Mouse (Mus musculus) stomach, embryonic 16.5 days (tissue): ENCODE measurements around the gene Clta. TPM values are rescaled to one million over a fixed set of nuclear protein-coding genes. Genes with fewer than 3 reads are reported as not detected.
A peak's percentile ranks its signal among the peaks of the same experiment; 100 is the strongest.

ENCODE experiments used
- ATAC-seq: fragments of 200-750 bp; cut with Nextera tagmentation; 2 replicates; pipeline ENCODE4 v1.8.0; 2017; ENCODE audit warnings: moderate number of reproducible peaks, moderate TSS enrichment; ENCODE audit not compliant: insufficient read depth, low FRiP score
- H3K27ac ChIP-seq: fragments of 300-500 bp; sonication (generic); 2 replicates; pipeline ENCODE4 v1.5.1; 2014; ENCODE audit warnings: low read length
- H3K27me3 ChIP-seq: fragments of 300-500 bp; sonication (generic); 2 replicates; pipeline ENCODE4 v1.6.1; 2014; ENCODE audit warnings: low read length, control low read depth, mixed read lengths; ENCODE audit not compliant: control insufficient read depth, insufficient read depth
- H3K36me3 ChIP-seq: fragments of 300-500 bp; sonication (generic); 2 replicates; pipeline ENCODE4 v1.6.1; 2014; ENCODE audit warnings: low read length; ENCODE audit not compliant: control insufficient read depth, insufficient read depth
- H3K4me1 ChIP-seq: fragments of 300-500 bp; sonication (generic); 2 replicates; pipeline ENCODE4 v1.6.1; 2014; ENCODE audit warnings: low read length, control low read depth, mixed read lengths; ENCODE audit not compliant: control insufficient read depth, insufficient read depth
- H3K4me2 ChIP-seq: fragments of 300-500 bp; sonication (generic); 2 replicates; pipeline ENCODE4 v1.6.1; 2014; ENCODE audit warnings: low read depth, low read length, mixed read lengths
- H3K4me3 ChIP-seq: fragments of 300-500 bp; sonication (generic); replicated peaks from 2 replicates; pipeline ENCODE4 v1.5.1; 2014; ENCODE audit warnings: mild to moderate bottlenecking, low read length
- H3K9ac ChIP-seq: fragments of 300-500 bp; sonication (generic); 2 replicates; pipeline ENCODE4 v1.6.1; 2014; ENCODE audit warnings: low read length
- H3K9me3 ChIP-seq: fragments of 300-500 bp; sonication (generic); replicated peaks from 2 replicates; pipeline ENCODE4 v1.6.1; 2016; ENCODE audit warnings: low read length, control low read depth; ENCODE audit not compliant: control insufficient read depth
- WGBS: fragments of 180-500 bp; shearing (Covaris S2); extraction: QIAGEN DNeasy Blood & Tissue Kit; methylation state at CpG from one replicate; pipeline ENCODE4 v1.1.7; 2014; 5-methylcytosine and 5-hydroxymethylcytosine counted together
- polyA plus RNA-seq: library from polyadenylated mRNA; unstranded; fragments of >200 nt; fragmentation: Nextera tagmentation; extraction: Ambion mirVana; gene quantifications from 2 replicates; pipeline ENCODE4 v1.2.1, GENCODE M21; 2015

Gene Clta
- polyA plus RNA-seq, 1 experiment from 2014 or later, result 186 TPM

- H3K9me3 ChIP-seq, result no peaks in the 10 kb centered on the region
- H3K4me2 ChIP-seq, result no peak overlapping the region
- H3K4me1 ChIP-seq, result peaks cover 7% of the 10 kb centered on the region; the same call in 1 of the 2 replicates
- ATAC-seq, result no peak
- WGBS, result 90% methylated on average over 19 of the region's 19 CpGs
- no peak overlapping the region for H3K9ac ChIP-seq
- no peaks in the 10 kb centered on the region for H3K27me3 ChIP-seq
- H3K36me3 ChIP-seq, result no peaks in the 10 kb centered on the region
- no peak overlapping the region for H3K27ac ChIP-seq
- H3K4me3 ChIP-seq, result no peak overlapping the region
Measured at GRCm38 (mm10) chr4:43984326-43984725, 19.9 kb upstream of the Clta start.

GRCm38 (mm10) chr4:43988976-43989375 is 15.3 kb upstream of the Clta start:
- Histone ChIP-seq H3K36me3 (no peaks in the 10 kb centered on the region), H3K4me3 (no peak overlapping the region), H3K9me3 (no peaks in the 10 kb centered on the region), H3K27ac (no peak overlapping the region), H3K9ac (no peak overlapping the region), H3K4me1 (no peaks in the 10 kb centered on the region), H3K4me2 (no peak overlapping the region), H3K27me3 (no peaks in the 10 kb centered on the region)
- no peak for ATAC-seq
- 90% methylated on average over 3 of the region's 3 CpGs for WGBS

GRCm38 (mm10) chr4:43993072-43993471 is 11.2 kb upstream of the Clta start:
- Histone ChIP-seq H3K27ac (no peak overlapping the region), H3K9ac (no peak overlapping the region), H3K9me3 (no peaks in the 10 kb centered on the region), H3K27me3 (no peaks in the 10 kb centered on the region), H3K36me3 (no peaks in the 10 kb centered on the region), H3K4me1 (no peaks in the 10 kb centered on the region), H3K4me2 (no peak overlapping the region), H3K4me3 (no peak overlapping the region)
- 90% methylated on average over 11 of the region's 11 CpGs for WGBS
- no peak for ATAC-seq

GRCm38 (mm10) chr4:43994342-43994741 is 9.9 kb upstream of the Clta start:
- H3K27ac ChIP-seq, result no peak overlapping the region
- no peak overlapping the region for H3K9ac ChIP-seq
- no peaks in the 10 kb centered on the region for H3K9me3 ChIP-seq
- H3K4me1 ChIP-seq, result no peaks in the 10 kb centered on the region
- no peak for ATAC-seq
- H3K4me2 ChIP-seq, result no peak overlapping the region
- no peak overlapping the region for H3K4me3 ChIP-seq
- H3K27me3 ChIP-seq, result no peaks in the 10 kb centered on the region
- WGBS, result 66% methylated on average over 2 of the region's 2 CpGs
- H3K36me3 ChIP-seq, result no peaks in the 10 kb centered on the region

- Histone ChIP-seq H3K27ac (no peak overlapping the region), H3K4me1 (no peaks in the 10 kb centered on the region), H3K27me3 (no peaks in the 10 kb centered on the region), H3K9me3 (no peaks in the 10 kb centered on the region), H3K4me3 (no peak overlapping the region), H3K36me3 (no peaks in the 10 kb centered on the region), H3K4me2 (no peak overlapping the region), H3K9ac (no peak overlapping the region)
- 64% methylated on average over 6 of the region's 6 CpGs for WGBS
- no peak for ATAC-seq
Measured at GRCm38 (mm10) chr4:44003622-44004021, 630 bp upstream of the Clta start.

GRCm38 (mm10) chr4:44004623-44005409 is 564 bp downstream of the Clta start:
- H3K27ac ChIP-seq, result no peak overlapping the region
- no peaks in the 10 kb centered on the region for H3K4me1 ChIP-seq
- no peak for ATAC-seq
- H3K9me3 ChIP-seq, result no peaks in the 10 kb centered on the region
- no peak overlapping the region for H3K4me3 ChIP-seq
- WGBS, result 72% methylated on average over 3 of the region's 3 CpGs
- no peaks in the 10 kb centered on the region for H3K36me3 ChIP-seq
- no peak overlapping the region for H3K4me2 ChIP-seq
- no peaks in the 10 kb centered on the region for H3K27me3 ChIP-seq
- H3K9ac ChIP-seq, result no peak overlapping the region

- no peak for ATAC-seq
- WGBS, result 98% methylated on average over 1 of the region's 1 CpGs
- H3K4me1 ChIP-seq, result peaks cover 16% of the 10 kb centered on the region
Measured at GRCm38 (mm10) chr4:44010176-44010575, 5.9 kb downstream of the Clta start.

GRCm38 (mm10) chr4:44010893-44011292 is 6.6 kb downstream of the Clta start:
- no peaks in the 10 kb centered on the region for H3K36me3 ChIP-seq
- H3K27ac ChIP-seq, result no peak overlapping the region
- H3K4me1 ChIP-seq, result peaks cover 16% of the 10 kb centered on the region
- no peaks in the 10 kb centered on the region for H3K27me3 ChIP-seq
- H3K4me3 ChIP-seq, result no peak overlapping the region
- no peak overlapping the region for H3K9ac ChIP-seq
- ATAC-seq, result no peak
- WGBS, result 48% methylated on average over 2 of the region's 2 CpGs
- H3K9me3 ChIP-seq, result no peaks in the 10 kb centered on the region
- H3K4me2 ChIP-seq, result no peak overlapping the region

More at GRCm38 (mm10) chr4:44010176-44010575, 5.9 kb downstream of the Clta start:
- Histone ChIP-seq H3K27ac (no peak overlapping the region), H3K27me3 (no peaks in the 10 kb centered on the region), H3K36me3 (no peaks in the 10 kb centered on the region), H3K9ac (no peak overlapping the region), H3K4me3 (no peak overlapping the region), H3K9me3 (no peaks in the 10 kb centered on the region), H3K4me2 (no peak overlapping the region)

- Histone ChIP-seq H3K4me1 (peaks cover 19% of the 10 kb centered on the region), H3K36me3 (no peaks in the 10 kb centered on the region), H3K9ac (peak overlapping the region; percentile 78), H3K4me2 (peak overlapping the region; percentile 94), H3K4me3 (peak overlapping the region; percentile 99), H3K9me3 (no peaks in the 10 kb centered on the region), H3K27me3 (no peaks in the 10 kb centered on the region), H3K27ac (peak overlapping the region; percentile 68)
- WGBS, result 78% methylated on average over 3 of the region's 3 CpGs
- ATAC-seq, result no peak
Measured at GRCm38 (mm10) chr4:44011799-44012198, 7.5 kb downstream of the Clta start.
